Mouse (Mus musculus): ENCODE results near the gene Sema4c. TPM values are rescaled to one million over a fixed set of nuclear protein-coding genes. Genes with fewer than 3 reads are reported as not detected.

Sema4c gene
- polyA plus RNA-seq, 1 experiment from 2014 or later: 1.1 TPM

- no peaks in the 10 kb centered on the region for H3K79me2 ChIP-seq (ENCODE audit: inconsistent target)
- no peak overlapping the region for H3K27ac ChIP-seq
Measured at GRCm38 (mm10) chr1:36570320-36570719, 12.2 kb upstream of the Sema4c start.

GRCm38 (mm10) chr1:36569694-36570276 is 11.6 kb upstream of the Sema4c start:
- Histone ChIP-seq H3K4me3 (ENCODE audit: inconsistent target) (no peak overlapping the region), H3K27ac (peak overlapping the region; percentile 28), H3K36me3 (ENCODE audit: inconsistent target) (no peaks in the 10 kb centered on the region), H3K79me2 (ENCODE audit: inconsistent target) (no peaks in the 10 kb centered on the region)
- WGBS (ENCODE audit: missing documents): 56% methylated on average over 7 of the region's 7 CpGs

More at GRCm38 (mm10) chr1:36570320-36570719, 12.2 kb upstream of the Sema4c start:
- H3K36me3 ChIP-seq (ENCODE audit: inconsistent target): no peaks in the 10 kb centered on the region
- 100% methylated on average over 5 of the region's 5 CpGs for whole genome bisulfite sequencing (ENCODE audit: missing documents)
- H3K4me3 ChIP-seq (ENCODE audit: inconsistent target): no peak overlapping the region

GRCm38 (mm10) chr1:36568776-36569175 is 10.6 kb upstream of the Sema4c start:
- peak overlapping the region; percentile 28; the same call in 1 of the 2 replicates for H3K27ac ChIP-seq
- H3K4me3 ChIP-seq (ENCODE audit: inconsistent target): no peak overlapping the region
- no peaks in the 10 kb centered on the region for H3K79me2 ChIP-seq (ENCODE audit: inconsistent target)
- 78% methylated on average over 4 of the region's 4 CpGs for WGBS (ENCODE audit: missing documents)
- H3K36me3 ChIP-seq (ENCODE audit: inconsistent target): no peaks in the 10 kb centered on the region

- Histone ChIP-seq H3K27ac (no peak overlapping the region), H3K4me3 (ENCODE audit: inconsistent target) (no peak overlapping the region), H3K36me3 (ENCODE audit: inconsistent target) (no peaks in the 10 kb centered on the region), H3K79me2 (ENCODE audit: inconsistent target) (no peaks in the 10 kb centered on the region)
- 95% methylated on average over 21 of the region's 21 CpGs for WGBS (ENCODE audit: missing documents)
Measured at GRCm38 (mm10) chr1:36567818-36568603, 9.9 kb upstream of the Sema4c start.

- no peaks in the 10 kb centered on the region for H3K79me2 ChIP-seq (ENCODE audit: inconsistent target)
- peak overlapping the region; percentile 15; the same call in 1 of the 2 replicates for H3K27ac ChIP-seq
- no peak overlapping the region for H3K4me3 ChIP-seq (ENCODE audit: inconsistent target)
- 0% methylated on average over 2 of the region's 2 CpGs for WGBS (ENCODE audit: missing documents)
- no peaks in the 10 kb centered on the region for H3K36me3 ChIP-seq (ENCODE audit: inconsistent target)
Measured at GRCm38 (mm10) chr1:36566425-36566824, 8.3 kb upstream of the Sema4c start.

- WGBS (ENCODE audit: missing documents): 47% methylated on average over 6 of the region's 6 CpGs
- H3K4me3 ChIP-seq (ENCODE audit: inconsistent target): no peak overlapping the region
- H3K36me3 ChIP-seq (ENCODE audit: inconsistent target): no peaks in the 10 kb centered on the region
- no peaks in the 10 kb centered on the region for H3K79me2 ChIP-seq (ENCODE audit: inconsistent target)
- H3K27ac ChIP-seq: no peak overlapping the region
Measured at GRCm38 (mm10) chr1:36564101-36564500, 6.0 kb upstream of the Sema4c start.

GRCm38 (mm10) chr1:36563632-36564031 is 5.5 kb upstream of the Sema4c start:
- Histone ChIP-seq H3K4me3 (ENCODE audit: inconsistent target) (no peak overlapping the region), H3K79me2 (ENCODE audit: inconsistent target) (no peaks in the 10 kb centered on the region), H3K27ac (no peak overlapping the region), H3K36me3 (ENCODE audit: inconsistent target) (no peaks in the 10 kb centered on the region)
- 68% methylated on average over 4 of the region's 4 CpGs for WGBS (ENCODE audit: missing documents)

- H3K4me3 ChIP-seq (ENCODE audit: inconsistent target): no peak overlapping the region
- WGBS (ENCODE audit: missing documents): 100% methylated on average over 2 of the region's 2 CpGs
- no peak overlapping the region for H3K27ac ChIP-seq
- no peaks in the 10 kb centered on the region for H3K36me3 ChIP-seq (ENCODE audit: inconsistent target)
- H3K79me2 ChIP-seq (ENCODE audit: inconsistent target): no peaks in the 10 kb centered on the region
Measured at GRCm38 (mm10) chr1:36563197-36563596, 5.0 kb upstream of the Sema4c start.

- WGBS (ENCODE audit: missing documents): 88% methylated on average over 4 of the region's 4 CpGs
- H3K36me3 ChIP-seq (ENCODE audit: inconsistent target): no peaks in the 10 kb centered on the region
- H3K27ac ChIP-seq: no peak overlapping the region
- H3K79me2 ChIP-seq (ENCODE audit: inconsistent target): no peaks in the 10 kb centered on the region
- no peak overlapping the region for H3K4me3 ChIP-seq (ENCODE audit: inconsistent target)
Measured at GRCm38 (mm10) chr1:36562388-36562787, 4.2 kb upstream of the Sema4c start.

- no peaks in the 10 kb centered on the region for H3K36me3 ChIP-seq (ENCODE audit: inconsistent target)
- H3K79me2 ChIP-seq (ENCODE audit: inconsistent target): no peaks in the 10 kb centered on the region
- H3K4me3 ChIP-seq (ENCODE audit: inconsistent target): no peak overlapping the region
- H3K27ac ChIP-seq: no peak overlapping the region
- 93% methylated on average over 6 of the region's 6 CpGs for WGBS (ENCODE audit: missing documents)
Measured at GRCm38 (mm10) chr1:36560903-36561302, 2.8 kb upstream of the Sema4c start.

- Histone ChIP-seq H3K27ac (no peak overlapping the region), H3K4me3 (ENCODE audit: inconsistent target) (no peak overlapping the region), H3K36me3 (ENCODE audit: inconsistent target) (no peaks in the 10 kb centered on the region), H3K79me2 (ENCODE audit: inconsistent target) (no peaks in the 10 kb centered on the region)
- 52% methylated on average over 5 of the region's 5 CpGs for WGBS (ENCODE audit: missing documents)
Measured at GRCm38 (mm10) chr1:36559888-36560287, 1.7 kb upstream of the Sema4c start.

GRCm38 (mm10) chr1:36559256-36559655 is 1.1 kb upstream of the Sema4c start:
- H3K36me3 ChIP-seq (ENCODE audit: inconsistent target): no peaks in the 10 kb centered on the region; the same call in 1 of the 2 replicates
- H3K27ac ChIP-seq: no peak overlapping the region
- H3K79me2 ChIP-seq (ENCODE audit: inconsistent target): no peaks in the 10 kb centered on the region
- H3K4me3 ChIP-seq (ENCODE audit: inconsistent target): no peak overlapping the region
- WGBS (ENCODE audit: missing documents): 58% methylated on average over 4 of the region's 4 CpGs

- peaks cover 9% of the 10 kb centered on the region; the same call in 1 of the 2 replicates for H3K36me3 ChIP-seq (ENCODE audit: inconsistent target)
- no peak overlapping the region for H3K27ac ChIP-seq
- H3K79me2 ChIP-seq (ENCODE audit: inconsistent target): no peaks in the 10 kb centered on the region
- peak overlapping the region; percentile 67 for H3K4me3 ChIP-seq (ENCODE audit: inconsistent target)
- 1% methylated on average over 47 of the region's 48 CpGs for WGBS (ENCODE audit: missing documents)
Measured at GRCm38 (mm10) chr1:36557457-36558011, 615 bp downstream of the Sema4c start.

- under 1% methylated on average over 52 of the region's 52 CpGs for WGBS (ENCODE audit: missing documents)
- Histone ChIP-seq H3K36me3 (ENCODE audit: inconsistent target) (peaks cover 16% of the 10 kb centered on the region; the same call in 1 of the 2 replicates), H3K79me2 (ENCODE audit: inconsistent target) (no peaks in the 10 kb centered on the region), H3K27ac (peak overlapping the region; percentile 81), H3K4me3 (ENCODE audit: inconsistent target) (peak overlapping the region; percentile 67)
Measured at GRCm38 (mm10) chr1:36556553-36557456, 1.3 kb downstream of the Sema4c start.

All from macrophage (primary cell).